Mouse (Mus musculus) heart, postnatal 36 days (tissue): ENCODE data around the gene Mtch1. TPM values are rescaled to one million over a fixed set of nuclear protein-coding genes. Genes with fewer than 3 reads are reported as not detected.

Experiments used
- DNase-seq, 2 experiments: peaks; one replicate each; pipeline ENCODE4 v3.0.0; 2021 to 2022
- intact Hi-C: fragments of 180-260 bp; cut with DNase I; formaldehyde crosslinking; loops from one replicate; pipeline ENCODE4 v1.15.1; 2025
- total RNA-seq, 2 experiments: library from RNA; stranded (reverse); gene quantifications; 2 replicates each; pipeline ENCODE4 v1.2.3; 2021

Mtch1 gene
- total RNA-seq, 2 experiments from 2014 or later, result 201 to 211 TPM

DNA sequence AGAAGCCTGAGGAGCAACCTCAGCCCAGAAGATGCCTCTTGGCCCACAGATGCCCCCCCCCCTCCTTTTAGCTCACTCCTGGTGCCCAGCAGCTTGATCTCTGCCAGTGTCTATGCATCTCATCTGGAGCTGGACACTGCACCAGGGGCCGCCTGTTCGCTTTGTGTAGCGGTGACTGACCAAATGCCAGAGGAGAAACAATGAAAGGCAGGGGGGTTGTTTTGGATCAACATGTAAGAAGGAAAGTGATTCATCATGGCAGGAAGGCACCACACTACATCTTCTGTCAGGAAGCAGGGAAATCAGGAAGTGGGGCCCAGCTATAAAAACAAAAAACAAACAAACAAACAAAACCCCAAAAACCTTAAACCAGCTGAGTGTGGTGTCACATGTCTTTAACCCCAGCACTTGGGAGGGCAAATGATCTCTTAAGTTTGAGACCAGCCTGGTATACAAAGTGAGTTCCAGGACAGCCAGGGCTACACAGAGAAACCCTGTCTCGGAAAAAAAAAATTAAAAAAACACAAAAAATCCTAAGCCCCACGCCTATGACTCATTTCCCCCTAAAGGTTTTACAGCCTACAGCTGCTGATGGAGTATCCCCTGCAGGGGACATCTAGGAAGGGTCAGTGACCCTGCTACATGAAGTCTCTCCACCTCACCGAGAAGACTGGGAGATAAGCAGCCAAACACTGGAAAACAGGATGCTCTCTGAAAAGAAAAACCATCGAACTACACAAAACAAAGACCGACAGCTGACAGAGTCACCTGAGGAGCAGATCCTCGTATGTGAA lies 31.9 kb downstream of the Mtch1 start:
- intact Hi-C loops, result no loop called here
- DNase-seq, result no peak

DNA sequence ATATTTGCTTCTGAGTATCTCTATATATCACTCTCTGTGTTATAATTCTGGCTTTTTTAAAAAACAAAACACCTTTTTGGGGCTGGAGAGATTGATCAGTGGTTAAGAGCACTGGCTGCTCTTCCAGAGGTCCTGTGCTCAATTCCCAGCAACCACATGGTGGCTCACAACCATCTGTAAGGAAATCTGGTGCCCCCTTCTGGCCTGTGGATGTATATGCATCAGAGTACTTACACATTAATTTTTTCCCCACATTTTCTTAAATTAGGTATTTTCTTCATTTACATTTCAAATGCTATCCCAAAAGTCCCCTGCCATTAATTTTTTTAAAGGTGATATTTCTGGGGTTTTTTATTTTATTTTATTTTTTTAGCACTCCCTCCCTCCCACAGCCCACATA lies 34.4 kb downstream of the Mtch1 start:
- no peak for DNase-seq
- intact Hi-C loops, result no loop called here

GRCm38 (mm10) chr17:29312082-29312481 lies 35.7 kb downstream of the Mtch1 start:
- no peak for DNase-seq
- intact Hi-C loops, result no loop called here

- DNase-seq, result no peak
- intact Hi-C loops, result no loop called here
These were observed 36.1 kb downstream of the Mtch1 start for GRCm38 (mm10) chr17:29311602-29312001.

DNA sequence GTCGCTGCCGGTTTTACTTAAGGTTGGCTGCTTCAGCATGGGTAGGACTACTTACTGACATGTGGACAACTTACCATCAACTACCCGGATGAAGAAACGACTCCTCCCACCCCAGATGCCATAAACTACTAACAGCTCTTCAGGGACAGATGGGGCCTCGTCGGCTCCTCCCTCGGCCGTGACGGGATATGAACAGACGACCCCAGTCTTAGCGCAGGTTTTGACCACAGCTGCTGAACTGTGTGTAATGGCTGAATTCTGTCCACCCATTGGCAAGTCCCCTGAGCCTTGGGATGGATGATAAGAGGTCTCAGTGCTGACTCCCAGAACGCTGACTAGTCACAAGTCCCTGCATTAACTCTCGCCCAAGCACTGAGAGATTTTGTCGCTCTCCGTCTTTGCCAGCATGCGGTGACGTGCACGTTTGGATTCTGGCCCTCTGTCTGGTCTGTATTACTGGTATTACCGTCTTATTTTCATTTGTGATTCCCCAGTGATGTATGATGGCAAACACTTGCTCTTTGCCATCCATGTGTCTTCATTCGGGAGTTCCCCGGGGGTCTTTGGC lies 37.6 kb downstream of the Mtch1 start:
- DNase-seq, result no peak
- intact Hi-C loops, result no loop called here

GRCm38 (mm10) chr17:29305871-29306270 lies 41.9 kb downstream of the Mtch1 start:
- DNase-seq, result no peak
- intact Hi-C loops, result loop anchor here (2.0 kb wide), 1 partner anchor 41 kb away; the partner anchor contains the start of gene Mtch1

DNA sequence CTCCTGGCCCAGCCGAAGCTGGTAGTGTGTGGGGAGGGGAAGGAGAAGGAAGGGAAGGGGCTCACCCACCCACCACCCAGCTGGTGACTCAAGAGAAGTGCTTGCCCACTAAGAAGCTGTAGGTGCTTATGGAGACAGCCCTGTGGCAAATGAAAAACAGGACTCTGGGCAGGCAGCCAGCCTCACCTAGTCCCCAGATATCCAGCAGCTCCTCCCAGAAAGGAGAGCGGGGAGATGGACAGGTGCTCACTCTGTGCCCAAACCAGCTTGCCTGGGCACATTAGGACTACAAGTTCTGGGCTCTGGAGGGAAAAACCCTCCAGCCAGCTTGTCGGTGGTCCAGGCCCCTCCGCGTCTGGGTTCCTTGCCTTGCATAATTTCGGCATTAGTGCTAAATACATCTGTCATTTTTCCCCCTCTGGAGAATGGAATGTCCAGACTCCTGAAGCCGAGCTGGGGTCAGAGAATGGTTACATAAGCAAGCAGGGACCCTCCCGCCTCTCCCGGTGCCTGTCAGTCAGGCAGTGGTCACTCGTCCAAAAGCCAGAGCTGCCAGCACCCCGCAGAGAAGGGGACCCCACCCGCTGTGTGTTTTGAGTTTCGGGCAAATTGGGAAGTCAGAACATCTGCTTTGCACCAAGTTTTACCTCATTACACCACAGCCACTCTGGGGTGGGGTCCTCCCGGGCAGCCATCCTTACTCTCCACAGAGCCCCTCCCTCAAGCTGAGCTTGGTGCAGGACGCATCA lies 42.5 kb downstream of the Mtch1 start:
- intact Hi-C loops, result loop anchor here (2.0 kb wide), 1 partner anchor 42 kb away; the partner anchor contains the start of gene Mtch1
- DNase-seq, result peak; percentile 52 to 62

GRCm38 (mm10) chr17:29304376-29305057 lies 43.2 kb downstream of the Mtch1 start:
- no peak for DNase-seq
- intact Hi-C loops, result loop anchor here (2.0 kb wide), 1 partner anchor 42 kb away; the partner anchor contains the start of gene Mtch1

- DNase-seq, result no peak
- intact Hi-C loops, result loop anchor here (2.0 kb wide), 1 partner anchor 43 kb away; the partner anchor contains the start of gene Mtch1
These were observed 43.9 kb downstream of the Mtch1 start for GRCm38 (mm10) chr17:29303856-29304255.

- DNase-seq, result no peak
- intact Hi-C loops, result no loop called here
These were observed 44.6 kb downstream of the Mtch1 start for GRCm38 (mm10) chr17:29303087-29303486.

- no peak for DNase-seq
These were observed 45.6 kb downstream of the Mtch1 start for GRCm38 (mm10) chr17:29302149-29302548.

GRCm38 (mm10) chr17:29301421-29301820 lies 46.3 kb downstream of the Mtch1 start:
- no peak for DNase-seq
- intact Hi-C loops, result no loop called here

More at GRCm38 (mm10) chr17:29302149-29302548, 45.6 kb downstream of the Mtch1 start:
- intact Hi-C loops, result no loop called here

- intact Hi-C loops, result no loop called here
- DNase-seq, result no peak
These were observed 46.8 kb downstream of the Mtch1 start for GRCm38 (mm10) chr17:29300926-29301325.

DNA sequence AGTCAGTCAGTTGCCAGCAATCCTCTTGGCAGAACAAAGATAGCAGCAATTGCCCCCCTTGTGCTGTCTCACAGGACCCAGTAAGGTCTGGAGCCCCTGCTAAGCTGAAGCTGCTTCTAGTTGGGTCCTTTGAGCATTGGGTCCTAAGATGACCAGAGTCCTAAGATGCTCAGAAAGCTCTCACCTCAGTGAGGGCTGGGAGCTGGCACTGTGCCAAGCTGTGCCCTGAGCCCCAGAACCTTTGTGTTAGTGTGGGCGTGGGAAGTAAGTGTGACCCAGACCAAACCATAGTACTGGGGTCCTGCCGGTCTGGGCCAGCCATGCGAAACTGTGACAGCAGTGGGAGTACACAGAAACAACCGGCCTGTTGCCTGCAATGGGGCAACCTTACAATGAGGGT lies 48.5 kb downstream of the Mtch1 start:
- DNase-seq, result peak in 1 of 2 experiments; percentile 23

DNA sequence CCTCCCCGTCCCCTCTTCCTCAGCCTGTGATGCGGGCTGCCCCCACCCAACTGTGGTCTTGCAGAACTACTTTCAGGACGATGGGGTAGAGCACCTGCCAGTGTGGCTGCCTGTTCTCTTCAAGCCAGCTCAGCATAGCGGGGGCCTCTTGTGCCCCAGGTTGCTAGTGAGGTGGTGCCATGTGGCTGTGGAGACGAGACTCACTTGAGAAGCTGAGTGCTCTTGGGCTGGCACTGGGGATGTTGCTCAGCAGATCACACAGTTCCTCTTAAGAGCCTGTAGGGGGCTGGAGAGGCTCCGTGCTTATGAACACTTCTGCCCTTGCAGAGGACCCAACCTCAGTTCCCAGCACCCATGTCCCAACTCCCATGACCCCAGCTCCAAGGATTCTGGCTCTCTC lies 49.9 kb downstream of the Mtch1 start:
- DNase-seq, result no peak
- intact Hi-C loops, result loop anchor here (2.0 kb wide), 1 partner anchor 73 kb away; no protein-coding TSS in a partner anchor

More for the DNA sequence above, 48.5 kb downstream of the Mtch1 start:
- intact Hi-C loops, result loop anchor here (2.0 kb wide), 1 partner anchor 72 kb away; no protein-coding TSS in a partner anchor

DNA sequence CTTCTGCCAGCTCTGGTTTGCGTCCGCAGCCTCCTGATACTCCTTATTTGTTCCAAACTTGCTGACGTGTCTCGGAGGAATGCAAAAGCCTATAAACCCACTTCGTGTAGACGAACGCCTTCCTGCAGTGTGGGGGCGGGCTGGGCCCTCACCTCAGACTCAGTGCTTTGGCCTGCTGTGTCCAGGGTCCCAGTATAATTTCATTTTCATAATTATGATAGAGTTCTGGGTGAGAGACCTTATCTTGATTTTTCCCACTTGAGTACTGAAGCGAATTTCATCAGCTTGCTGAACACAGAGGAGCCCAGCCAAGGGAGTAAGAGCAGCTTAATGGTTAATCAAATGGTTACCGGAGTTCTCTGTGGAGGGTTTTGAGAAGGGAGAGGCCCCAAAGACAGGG lies 50.4 kb downstream of the Mtch1 start:
- intact Hi-C loops, result no loop called here
- no peak for DNase-seq

GRCm38 (mm10) chr17:29295835-29296234 lies 51.9 kb downstream of the Mtch1 start:
- no peak for DNase-seq
- intact Hi-C loops, result no loop called here

DNA sequence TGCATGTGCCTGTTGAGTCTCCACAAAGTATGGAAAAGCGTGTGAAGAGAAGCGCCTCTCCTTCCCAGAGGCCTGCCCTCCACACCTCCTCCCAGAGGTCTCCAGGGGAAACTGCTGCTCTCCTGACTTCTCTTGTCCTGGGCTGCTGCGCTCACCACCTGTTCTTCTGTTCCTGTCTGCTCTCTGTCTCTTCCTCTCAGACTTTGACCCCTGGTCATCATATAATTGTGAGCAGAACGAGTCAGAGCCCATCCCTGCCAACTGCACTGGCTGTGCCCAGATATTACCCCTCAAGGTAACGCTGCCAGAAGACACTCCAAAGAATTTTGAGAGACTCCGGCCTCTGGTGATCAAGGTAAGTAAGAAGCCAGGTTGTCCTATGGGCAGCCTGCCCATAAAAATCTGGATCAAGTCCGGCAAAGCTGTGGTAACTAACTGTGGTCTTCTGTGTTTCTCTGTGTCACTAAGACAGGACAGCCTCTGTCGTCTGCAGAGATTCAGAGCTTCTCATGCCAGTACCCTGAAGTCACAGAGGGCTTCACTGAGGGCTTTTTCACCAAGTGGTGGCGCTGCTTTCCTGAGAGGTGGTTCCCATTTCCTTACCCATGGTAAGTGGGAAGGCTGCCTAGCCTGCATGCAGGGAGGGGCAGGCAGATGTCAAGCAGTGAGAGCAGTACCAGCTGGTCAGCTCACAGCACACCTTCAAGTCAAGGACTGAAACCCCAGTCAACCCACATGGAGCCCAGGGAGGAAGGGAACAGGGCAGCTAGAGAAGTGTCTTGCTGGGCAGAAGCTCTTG lies 53.7 kb downstream of the Mtch1 start:
- intact Hi-C loops, result no loop called here
- peak in 1 of 2 experiments; percentile 57 for DNase-seq

- no peak for DNase-seq
- intact Hi-C loops, result no loop called here
These were observed 54.7 kb downstream of the Mtch1 start for GRCm38 (mm10) chr17:29292996-29293395.

DNA sequence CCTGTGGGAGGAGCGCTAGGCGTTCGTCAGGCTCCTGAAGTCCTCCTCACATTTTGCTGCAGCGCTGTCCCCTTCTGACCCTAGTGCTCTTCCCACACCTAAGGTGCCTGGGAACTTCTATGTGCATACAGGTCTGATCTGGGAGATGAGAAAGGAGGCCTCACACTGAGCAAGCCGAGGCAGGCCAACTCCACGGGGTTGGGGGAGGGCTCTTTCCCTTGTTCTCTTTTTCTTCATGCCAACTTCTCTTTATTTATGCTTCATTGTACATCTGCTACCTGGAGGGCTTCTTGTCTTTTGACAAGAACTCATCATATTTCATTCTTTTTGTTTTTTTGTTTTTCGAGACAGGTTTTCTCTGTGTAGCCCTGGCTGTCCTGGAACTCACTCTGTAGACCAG lies 55.9 kb downstream of the Mtch1 start:
- intact Hi-C loops, result no loop called here
- DNase-seq, result no peak
